Mouse (Mus musculus) erythroblast, embryonic 14.5 days (primary cell): ENCODE data around the gene Ubr7.

Source experiments
- GATA1 ChIP-seq: IDR thresholded peaks from 2 replicates; pipeline ENCODE4 v1.6.1; 2012; ENCODE audit warnings: low read length, inconsistent platforms, mixed read lengths
- TAL1 ChIP-seq: IDR thresholded peaks from 3 replicates; pipeline ENCODE4 v1.6.1; 2012; ENCODE audit warnings: low read length, inconsistent platforms, mixed read lengths

DNA sequence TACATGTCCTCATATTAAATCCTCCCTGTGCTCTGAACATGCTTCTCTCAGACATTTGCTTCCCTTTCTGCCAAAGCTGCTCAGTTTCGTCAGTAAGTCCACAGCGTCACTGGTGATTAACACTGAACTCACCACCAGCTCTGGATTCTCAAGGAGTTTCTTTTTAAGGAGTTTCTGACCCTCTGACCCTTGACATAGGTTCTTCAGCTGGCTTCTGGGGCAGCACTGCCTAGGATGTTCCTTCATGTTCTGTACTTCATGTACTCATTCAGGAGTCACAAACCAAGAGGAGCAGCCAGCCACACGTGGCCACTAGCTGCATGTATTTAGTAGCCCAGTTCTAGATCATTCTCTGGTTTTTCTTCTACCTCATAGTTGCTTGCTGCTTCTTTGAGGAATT lies 9.5 kb upstream of the Ubr7 start:
- TF ChIP-seq TAL1 (no peak), GATA1 (no peak)
